Mouse (Mus musculus): ENCODE measurements around the gene 4933411K16Rik. TPM values are rescaled to one million over a fixed set of nuclear protein-coding genes. Genes with fewer than 3 reads are reported as not detected.

4933411K16Rik gene
- polyA plus RNA-seq, 1 experiment: 0.27 TPM

DNA sequence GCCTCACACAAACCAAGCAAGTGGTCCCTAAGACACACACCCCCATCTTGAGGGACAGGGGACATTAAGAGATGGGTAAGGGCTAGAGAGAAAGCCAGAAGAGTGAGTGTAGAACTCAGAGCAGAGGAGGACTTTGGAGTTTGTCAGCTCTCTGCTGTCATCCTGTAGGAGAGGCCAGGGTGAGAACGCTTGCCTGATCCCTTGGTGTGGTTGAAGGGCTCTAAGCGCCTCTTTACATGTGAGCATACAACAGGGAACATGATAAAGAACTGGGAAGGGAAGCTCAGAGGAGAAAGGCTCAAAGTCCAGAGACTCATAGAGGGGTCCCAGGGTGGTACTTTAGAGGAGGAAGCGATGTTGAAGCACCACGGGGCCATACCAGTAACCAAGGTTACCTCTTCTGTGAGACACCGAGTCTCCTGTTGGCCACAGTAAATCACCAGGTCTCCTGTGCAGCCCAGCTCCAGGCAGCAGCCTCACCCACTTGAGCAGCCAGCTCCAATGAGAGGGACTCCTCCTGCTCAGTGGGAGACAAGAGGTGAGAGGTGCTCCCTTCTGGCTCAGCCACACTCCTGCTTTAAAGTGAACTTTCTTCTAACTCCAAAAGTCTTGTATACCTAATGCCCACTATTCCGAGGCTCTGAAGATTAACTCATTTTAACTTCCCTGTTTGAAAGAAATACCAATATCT is 4.8 kb downstream of the 4933411K16Rik start:
- H3K27ac ChIP-seq (ENCODE audit: control insufficient read depth, insufficient read depth, low read length): no peak overlapping the region
- 83% methylated on average over 6 of the region's 6 CpGs for WGBS
- no peaks in the 10 kb centered on the region for H3K27me3 ChIP-seq (ENCODE audit: control insufficient read depth, insufficient read depth, low read length)

GRCm38 (mm10) chr19:42058426-42058825 is 6.4 kb downstream of the 4933411K16Rik start:
- no peak overlapping the region for H3K27ac ChIP-seq (ENCODE audit: control insufficient read depth, insufficient read depth, low read length)
- H3K27me3 ChIP-seq (ENCODE audit: control insufficient read depth, insufficient read depth, low read length): no peaks in the 10 kb centered on the region
- peaks cover 2% of the 10 kb centered on the region for H3K4me1 ChIP-seq (replicated peaks; ENCODE audit: control insufficient read depth, insufficient read depth, low read length)
- WGBS: 71% methylated on average over 7 of the region's 7 CpGs
- no peaks in the 10 kb centered on the region for H3K36me3 ChIP-seq (ENCODE audit: control insufficient read depth, insufficient read depth, low read length)
- H3K4me3 ChIP-seq (ENCODE audit: control insufficient read depth, insufficient read depth, low read length): no peak overlapping the region
- no peak for DNase-seq
- TF ChIP-seq CTCF (IDR thresholded peaks at IDR 0.05; ENCODE audit: borderline replicate concordance, control insufficient read depth, extremely low read depth, insufficient read depth, low read length, poor library complexity) (no peak), POLR2A (IDR thresholded peaks at IDR 0.05; ENCODE audit: control insufficient read depth, extremely low read depth, insufficient read depth, low read length, poor library complexity) (no peak)

More for the DNA sequence above, 4.8 kb downstream of the 4933411K16Rik start:
- Histone ChIP-seq H3K4me3 (ENCODE audit: control insufficient read depth, insufficient read depth, low read length) (no peak overlapping the region), H3K4me1 (replicated peaks; ENCODE audit: control insufficient read depth, insufficient read depth, low read length) (peaks cover 2% of the 10 kb centered on the region), H3K36me3 (ENCODE audit: control insufficient read depth, insufficient read depth, low read length) (no peaks in the 10 kb centered on the region)
- no peak for TF ChIP-seq POLR2A (IDR thresholded peaks at IDR 0.05; ENCODE audit: control insufficient read depth, extremely low read depth, insufficient read depth, low read length, poor library complexity)
- TF ChIP-seq CTCF (IDR thresholded peaks at IDR 0.05; ENCODE audit: borderline replicate concordance, control insufficient read depth, extremely low read depth, insufficient read depth, low read length, poor library complexity): no peak
- no peak for DNase-seq

DNA sequence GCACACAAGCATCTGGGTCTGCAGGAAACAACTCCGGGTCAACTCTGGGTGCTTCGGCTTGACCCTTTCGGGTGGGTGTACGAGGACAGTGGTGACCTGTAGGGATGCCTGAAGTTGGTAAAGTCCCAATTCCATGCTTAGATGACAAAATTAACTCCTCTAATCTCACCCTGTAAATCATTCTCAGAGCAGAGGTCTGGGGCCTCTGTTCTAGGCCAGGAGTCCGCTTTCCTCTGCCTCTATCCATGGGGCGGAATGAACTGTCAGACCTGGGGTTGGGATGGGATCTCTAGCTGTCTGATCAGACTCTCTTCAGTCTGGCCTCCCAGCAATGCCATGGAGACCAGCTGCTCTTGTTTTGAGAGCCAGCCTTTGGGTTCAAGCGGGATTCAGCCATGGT is 9.4 kb downstream of the 4933411K16Rik start:
- Histone ChIP-seq H3K4me1 (replicated peaks; ENCODE audit: control insufficient read depth, insufficient read depth, low read length) (peaks cover 2% of the 10 kb centered on the region), H3K27me3 (ENCODE audit: control insufficient read depth, insufficient read depth, low read length) (no peaks in the 10 kb centered on the region), H3K4me3 (ENCODE audit: control insufficient read depth, insufficient read depth, low read length) (no peak overlapping the region), H3K27ac (ENCODE audit: control insufficient read depth, insufficient read depth, low read length) (no peak overlapping the region), H3K36me3 (ENCODE audit: control insufficient read depth, insufficient read depth, low read length) (no peaks in the 10 kb centered on the region)
- WGBS: 97% methylated on average over 7 of the region's 7 CpGs
- TF ChIP-seq POLR2A (IDR thresholded peaks at IDR 0.05; ENCODE audit: control insufficient read depth, extremely low read depth, insufficient read depth, low read length, poor library complexity) (no peak), CTCF (IDR thresholded peaks at IDR 0.05; ENCODE audit: borderline replicate concordance, control insufficient read depth, extremely low read depth, insufficient read depth, low read length, poor library complexity) (no peak)
- DNase-seq: no peak

- 79% methylated on average over 11 of the region's 11 CpGs for WGBS
- no peak for DNase-seq
- H3K27ac ChIP-seq (ENCODE audit: control insufficient read depth, insufficient read depth, low read length): no peak overlapping the region
These were observed 16.6 kb downstream of the 4933411K16Rik start for GRCm38 (mm10) chr19:42068441-42069240.

GRCm38 (mm10) chr19:42069241-42069525 is 17.1 kb downstream of the 4933411K16Rik start:
- H3K27ac ChIP-seq (ENCODE audit: control insufficient read depth, insufficient read depth, low read length): no peak overlapping the region
- DNase-seq: no peak
- no peaks in the 10 kb centered on the region for H3K4me1 ChIP-seq (replicated peaks; ENCODE audit: control insufficient read depth, insufficient read depth, low read length)
- TF ChIP-seq CTCF (IDR thresholded peaks at IDR 0.05; ENCODE audit: borderline replicate concordance, control insufficient read depth, extremely low read depth, insufficient read depth, low read length, poor library complexity) (no peak), POLR2A (IDR thresholded peaks at IDR 0.05; ENCODE audit: control insufficient read depth, extremely low read depth, insufficient read depth, low read length, poor library complexity) (no peak)
- WGBS: 85% methylated on average over 6 of the region's 6 CpGs
- no peak overlapping the region for H3K4me3 ChIP-seq (ENCODE audit: control insufficient read depth, insufficient read depth, low read length)
- no peaks in the 10 kb centered on the region for H3K36me3 ChIP-seq (ENCODE audit: control insufficient read depth, insufficient read depth, low read length)
- H3K27me3 ChIP-seq (ENCODE audit: control insufficient read depth, insufficient read depth, low read length): no peaks in the 10 kb centered on the region

More at GRCm38 (mm10) chr19:42068441-42069240, 16.6 kb downstream of the 4933411K16Rik start:
- H3K4me3 ChIP-seq (ENCODE audit: control insufficient read depth, insufficient read depth, low read length): no peak overlapping the region
- no peaks in the 10 kb centered on the region for H3K4me1 ChIP-seq (replicated peaks; ENCODE audit: control insufficient read depth, insufficient read depth, low read length)
- no peaks in the 10 kb centered on the region for H3K27me3 ChIP-seq (ENCODE audit: control insufficient read depth, insufficient read depth, low read length)
- TF ChIP-seq CTCF (IDR thresholded peaks at IDR 0.05; ENCODE audit: borderline replicate concordance, control insufficient read depth, extremely low read depth, insufficient read depth, low read length, poor library complexity) (no peak), POLR2A (IDR thresholded peaks at IDR 0.05; ENCODE audit: control insufficient read depth, extremely low read depth, insufficient read depth, low read length, poor library complexity) (no peak)
- H3K36me3 ChIP-seq (ENCODE audit: control insufficient read depth, insufficient read depth, low read length): no peaks in the 10 kb centered on the region

DNA sequence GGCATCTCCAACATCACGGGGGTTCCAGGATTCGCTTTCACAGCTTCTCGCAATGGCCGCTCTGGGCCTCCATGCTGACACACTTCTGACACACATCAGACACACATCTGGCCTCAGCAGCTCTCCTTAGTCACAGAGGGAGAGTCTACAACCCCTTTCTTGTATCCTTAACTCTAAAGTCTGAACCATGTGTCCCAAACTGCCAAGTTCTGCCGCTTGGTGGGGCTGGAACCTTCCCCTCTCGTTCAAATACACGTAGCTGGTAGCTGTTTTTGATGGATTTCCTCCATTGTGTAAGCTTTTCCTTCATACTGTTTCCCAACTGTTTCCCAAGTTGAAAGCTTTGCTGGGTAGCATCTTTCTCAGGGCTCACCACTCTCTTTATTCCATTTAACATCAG is 19.2 kb downstream of the 4933411K16Rik start:
- TF ChIP-seq POLR2A (IDR thresholded peaks at IDR 0.05; ENCODE audit: control insufficient read depth, extremely low read depth, insufficient read depth, low read length, poor library complexity) (no peak), CTCF (IDR thresholded peaks at IDR 0.05; ENCODE audit: borderline replicate concordance, control insufficient read depth, extremely low read depth, insufficient read depth, low read length, poor library complexity) (no peak)
- Histone ChIP-seq H3K4me3 (ENCODE audit: control insufficient read depth, insufficient read depth, low read length) (no peak overlapping the region), H3K36me3 (ENCODE audit: control insufficient read depth, insufficient read depth, low read length) (no peaks in the 10 kb centered on the region), H3K27me3 (ENCODE audit: control insufficient read depth, insufficient read depth, low read length) (no peaks in the 10 kb centered on the region), H3K27ac (ENCODE audit: control insufficient read depth, insufficient read depth, low read length) (no peak overlapping the region), H3K4me1 (replicated peaks; ENCODE audit: control insufficient read depth, insufficient read depth, low read length) (no peaks in the 10 kb centered on the region)
- 88% methylated on average over 7 of the region's 7 CpGs for WGBS
- no peak for DNase-seq

Data from thymus, adult 2 months (tissue).